Mouse (Mus musculus): ENCODE measurements around the gene Mlf1.

Gene Mlf1

DNA sequence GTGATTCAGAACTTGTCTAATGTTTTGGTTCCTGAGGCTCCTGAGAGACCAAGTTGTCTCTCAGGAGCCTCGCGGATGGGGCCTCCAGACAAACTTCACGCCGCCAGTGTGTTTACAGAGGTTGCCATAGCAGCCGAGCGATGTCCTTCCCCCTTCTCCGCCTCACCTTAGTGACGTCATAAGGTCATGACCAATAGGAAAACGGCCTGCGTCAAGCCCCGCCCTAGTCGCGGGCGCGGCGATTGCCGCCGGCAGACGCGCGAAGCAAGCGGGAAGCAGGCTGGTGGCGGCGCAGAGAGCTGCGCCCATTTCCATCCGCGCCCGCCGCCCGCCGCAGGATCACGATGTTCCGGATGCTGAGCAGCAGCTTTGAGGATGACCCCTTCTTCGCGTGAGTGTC, at the start of gene Mlf1:
Gene Mlf1, plus strand, starts transcription at position 226 of the 400 bp plus-strand sequence.
- peak; percentile 81 to 87 for DNase-seq

DNA sequence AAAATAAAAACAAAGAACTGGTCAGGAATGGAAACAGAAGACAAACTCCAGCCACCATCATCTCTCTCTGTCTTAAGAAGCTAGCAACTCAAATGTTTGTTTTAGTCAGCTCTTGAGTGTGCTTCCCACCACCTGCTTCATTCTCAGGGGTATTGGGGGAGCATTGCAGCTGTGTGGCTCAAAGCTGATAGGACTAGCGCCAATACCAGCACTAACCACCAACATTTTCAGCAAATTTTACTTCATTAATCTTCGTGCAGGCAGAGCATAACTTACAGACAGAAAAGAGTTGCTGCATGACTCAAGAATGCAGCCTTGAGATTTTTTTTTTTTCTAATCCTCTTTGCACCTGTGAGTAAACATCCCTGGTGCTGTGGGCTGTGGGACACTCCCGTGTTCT, 34.3 kb upstream of the Mlf1 start:
- no peak for DNase-seq

DNA sequence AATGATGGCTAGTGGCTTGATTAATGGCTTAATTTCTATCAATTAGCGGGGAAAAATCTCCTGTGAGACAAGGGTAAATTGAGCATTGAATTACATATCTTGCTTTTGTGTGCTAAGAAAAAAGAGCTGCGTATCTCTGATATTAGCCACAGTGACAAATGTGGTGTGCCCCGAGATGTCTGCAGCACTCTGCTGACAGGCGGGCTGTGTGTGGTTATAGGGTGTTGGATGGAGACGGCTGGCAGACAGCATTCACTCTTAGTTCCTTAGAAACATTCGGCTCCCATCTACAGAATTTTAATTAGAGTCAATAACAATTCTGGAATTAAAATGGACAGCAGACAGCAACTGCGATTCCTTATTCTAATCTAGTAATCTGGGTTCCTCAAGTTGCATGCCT, 33.0 kb upstream of the Mlf1 start:
- DNase-seq: no peak

DNA sequence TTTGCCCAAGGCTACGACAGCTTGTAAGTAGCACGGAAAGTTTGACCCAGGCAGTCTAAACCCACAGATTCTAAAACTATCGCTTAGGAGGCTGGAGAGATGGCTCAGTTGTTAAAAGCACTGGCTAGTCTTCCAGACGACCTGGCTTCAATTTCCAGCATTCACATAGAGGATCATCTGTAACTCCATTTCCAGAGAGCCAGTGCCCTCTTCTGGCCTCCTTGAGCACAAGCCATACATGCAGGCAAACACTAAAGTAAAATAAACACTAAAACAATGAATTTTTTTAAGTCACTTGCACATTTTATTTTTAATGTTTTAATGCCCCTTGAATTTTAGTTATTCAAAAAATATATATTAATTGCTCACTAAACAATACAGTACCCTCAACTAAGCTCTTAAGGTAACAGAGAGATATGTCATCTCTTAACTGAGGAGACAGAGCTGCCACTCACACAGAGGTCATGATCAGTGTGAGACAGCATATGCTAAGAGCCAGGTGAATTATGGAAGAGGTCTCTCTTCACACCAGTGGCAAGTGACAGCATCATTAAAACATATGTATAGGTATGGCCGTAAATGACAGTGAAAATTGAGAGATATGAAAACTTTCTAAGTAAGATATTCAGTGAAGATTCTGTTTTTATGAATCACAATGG, 30.8 kb upstream of the Mlf1 start:
- no peak for DNase-seq

DNA sequence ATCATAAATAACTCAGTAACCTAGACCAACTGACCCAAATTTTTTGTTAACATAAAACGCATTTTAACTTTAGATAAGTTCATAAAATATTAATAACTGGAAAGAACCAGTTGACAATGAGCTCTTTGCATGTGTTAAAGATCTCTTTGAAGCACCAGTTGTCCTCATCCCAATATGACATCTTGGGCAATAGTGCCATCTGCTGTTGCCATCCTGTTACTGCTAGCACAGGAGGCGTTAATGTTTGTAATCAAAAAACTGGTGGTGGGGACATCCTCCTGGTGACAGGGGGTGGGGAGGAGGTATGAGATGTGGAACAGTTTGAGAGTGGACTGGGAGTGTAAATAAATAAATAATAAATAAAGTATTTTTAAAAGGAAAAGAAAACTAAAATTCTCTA, 29.3 kb upstream of the Mlf1 start:
- peak; percentile 13 to 29 for DNase-seq

DNA sequence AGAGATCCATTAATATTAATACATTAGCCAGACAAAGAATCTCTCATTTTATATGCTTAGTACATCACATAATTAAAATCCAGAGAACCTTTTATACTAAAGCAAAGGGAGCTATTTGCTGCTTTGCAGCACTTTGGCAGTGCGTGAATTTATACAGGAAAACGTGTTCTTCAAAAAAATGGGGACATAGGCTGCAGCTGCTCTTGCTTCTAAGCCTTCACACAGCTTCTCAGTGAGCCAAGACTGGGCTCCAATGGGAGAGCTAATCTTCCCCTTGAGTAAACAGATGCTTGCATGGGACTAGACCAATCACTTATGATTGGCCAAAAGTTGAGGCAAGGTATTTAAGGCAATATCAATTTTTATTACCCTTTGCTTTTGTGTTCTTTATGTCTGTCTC, 27.2 kb upstream of the Mlf1 start:
- DNase-seq: no peak

DNA sequence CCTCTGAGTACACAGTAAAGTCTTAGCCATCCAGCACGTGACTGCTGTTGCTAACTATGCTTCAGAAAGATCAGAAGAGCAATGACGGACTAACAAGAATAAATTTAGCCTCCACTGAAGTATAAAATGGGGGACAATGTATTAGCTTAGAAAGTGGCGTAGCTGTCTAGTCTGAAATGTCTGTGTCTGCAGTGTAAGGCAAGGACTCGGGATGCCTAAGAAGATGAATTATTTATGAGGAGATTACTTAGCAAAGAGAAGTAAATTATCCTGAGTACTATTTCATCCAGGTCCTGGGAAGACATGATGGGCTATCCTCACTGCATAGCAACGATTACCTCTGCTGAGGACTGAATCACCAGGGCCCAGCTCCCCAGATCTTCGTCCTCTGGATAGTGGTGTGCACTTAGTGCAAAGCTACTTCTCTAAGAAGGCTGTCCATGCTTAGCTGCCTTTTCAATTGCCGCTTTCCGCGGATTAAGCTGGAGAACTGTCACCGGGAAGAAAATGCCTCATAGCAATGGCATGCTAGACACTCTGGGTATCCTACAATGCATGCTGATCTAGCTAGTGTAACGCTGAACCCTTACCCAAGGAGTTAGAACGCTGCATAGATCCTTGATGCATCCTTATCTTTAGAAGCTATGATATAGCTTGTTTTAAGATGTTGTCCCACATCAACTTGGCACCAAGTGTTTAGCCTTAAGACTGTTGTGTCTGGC, 22.3 kb upstream of the Mlf1 start:
- DNase-seq: no peak

DNA sequence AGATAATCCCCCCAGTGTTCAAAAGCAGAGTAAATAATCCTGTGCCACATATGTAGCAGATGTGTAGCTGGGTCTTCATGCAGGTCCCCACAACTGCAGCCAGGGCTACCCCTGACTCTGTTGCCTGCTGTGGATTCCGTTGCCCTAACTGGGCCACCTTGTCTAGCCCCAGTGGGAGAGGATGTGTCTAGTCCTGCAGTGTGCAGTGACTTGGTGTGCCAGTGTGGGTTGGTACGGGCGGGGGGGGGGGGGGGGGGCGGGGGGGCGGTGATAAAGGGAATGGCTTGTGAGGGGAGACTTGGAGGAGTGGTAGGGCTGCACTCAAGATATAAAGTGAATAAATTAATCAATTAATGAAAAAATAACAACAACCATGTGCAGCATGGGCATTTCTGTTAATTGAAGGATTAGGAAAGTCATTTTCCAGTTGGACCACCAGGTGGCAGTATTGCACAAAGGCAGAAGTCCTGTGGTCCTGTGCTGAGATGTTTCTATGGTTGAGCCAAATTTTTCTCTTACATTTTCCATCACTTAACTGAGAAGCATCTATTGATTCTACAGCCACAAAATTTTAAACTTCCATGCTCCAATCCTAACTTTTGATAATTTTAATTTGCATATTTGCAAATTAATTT, 21.7 kb upstream of the Mlf1 start:
- peak in 1 of 2 experiments; percentile 8 for DNase-seq

DNA sequence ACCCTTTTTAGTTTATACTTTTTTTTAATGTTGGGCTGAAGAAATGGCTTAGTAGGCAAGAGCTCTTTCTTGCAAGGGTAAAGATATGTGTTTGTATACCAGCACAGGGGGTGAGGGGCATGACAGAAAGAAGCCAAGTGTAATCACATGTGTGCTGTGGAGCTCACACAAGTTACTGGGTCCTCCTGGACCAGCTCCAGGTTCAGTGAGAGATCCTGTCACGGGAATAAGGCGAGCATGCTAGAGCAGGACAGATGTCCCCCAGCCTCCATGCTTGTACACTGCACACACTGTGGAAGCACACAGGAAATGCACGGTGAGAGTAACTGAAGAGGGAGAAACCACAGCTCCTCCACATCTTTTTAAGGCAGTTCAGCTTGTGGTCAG, 21.1 kb upstream of the Mlf1 start:
- no peak for DNase-seq

DNA sequence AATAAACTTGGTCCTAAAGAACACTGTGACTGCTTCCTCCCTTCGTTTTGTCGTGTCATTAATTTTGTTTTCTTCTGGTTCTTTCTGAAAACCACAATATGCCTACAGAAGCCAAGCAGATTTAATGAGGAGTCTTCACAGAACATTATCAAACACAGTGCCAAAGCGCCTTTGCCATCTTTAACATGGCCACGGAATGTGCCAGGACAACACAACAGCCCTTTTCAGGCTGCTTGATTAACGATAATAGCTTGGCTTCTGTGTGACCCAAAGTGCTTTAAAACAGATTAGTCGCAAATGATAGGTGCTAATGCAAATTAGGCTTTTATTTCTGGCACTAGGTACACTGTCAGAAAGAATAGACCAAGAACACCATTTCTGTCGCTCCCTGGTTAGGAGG, 15.5 kb upstream of the Mlf1 start:
- no peak for DNase-seq

DNA sequence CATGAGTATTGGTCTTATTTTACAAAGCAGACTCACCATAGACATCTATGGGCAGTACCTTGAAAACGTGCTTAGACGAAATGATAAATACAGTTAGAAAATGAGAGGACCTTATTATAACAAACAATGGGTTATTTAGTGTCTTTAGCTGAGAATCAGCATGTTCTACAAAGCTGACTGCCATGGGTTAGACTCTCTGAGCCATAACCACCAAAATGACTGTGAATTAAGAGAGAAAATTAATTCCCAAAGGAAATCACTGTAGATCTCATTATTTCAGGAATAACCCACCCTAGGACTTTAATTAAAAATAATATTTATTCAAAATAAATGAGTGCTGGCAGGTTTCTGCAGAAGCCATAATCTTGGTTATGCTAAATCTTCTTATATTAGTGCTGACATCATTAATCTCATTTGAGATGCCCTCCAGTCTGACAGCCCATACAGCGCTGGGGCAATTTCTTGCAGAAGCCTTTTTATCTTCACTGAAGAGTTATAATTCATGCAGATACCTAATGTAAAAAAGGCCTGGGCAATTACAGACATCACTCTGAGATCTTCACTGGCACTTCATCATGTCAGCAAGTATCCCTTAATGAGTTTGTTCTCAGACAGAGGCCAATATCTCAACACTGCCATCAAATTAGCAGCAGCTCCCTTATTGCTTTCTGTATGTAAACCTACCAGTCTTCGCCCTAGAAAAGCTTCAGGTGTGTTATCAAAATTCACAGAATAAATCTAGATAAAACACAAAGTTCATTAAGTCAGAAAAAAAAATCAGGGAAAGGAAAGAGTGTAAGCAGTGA, 7.6 kb upstream of the Mlf1 start:
- no peak for DNase-seq

DNA sequence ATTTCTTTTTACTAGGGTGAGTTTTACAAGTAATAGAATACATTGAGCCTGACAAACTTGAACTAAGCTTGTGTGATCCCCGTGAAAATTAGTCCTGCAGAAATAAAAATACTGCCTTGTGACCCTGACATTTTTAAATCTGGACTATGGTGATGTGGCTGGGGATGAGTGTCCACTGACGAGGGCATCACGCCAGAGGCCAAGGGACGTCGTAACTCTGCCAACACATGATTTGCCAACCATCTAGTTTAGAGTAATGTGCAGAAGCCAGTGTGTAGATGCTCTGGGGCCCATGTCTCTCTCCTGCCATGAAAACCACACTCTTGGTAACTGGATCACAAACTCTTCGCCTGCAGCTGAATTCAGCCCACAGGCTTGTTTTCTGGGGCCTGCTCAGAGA, 6.4 kb upstream of the Mlf1 start:
- no peak for DNase-seq

DNA sequence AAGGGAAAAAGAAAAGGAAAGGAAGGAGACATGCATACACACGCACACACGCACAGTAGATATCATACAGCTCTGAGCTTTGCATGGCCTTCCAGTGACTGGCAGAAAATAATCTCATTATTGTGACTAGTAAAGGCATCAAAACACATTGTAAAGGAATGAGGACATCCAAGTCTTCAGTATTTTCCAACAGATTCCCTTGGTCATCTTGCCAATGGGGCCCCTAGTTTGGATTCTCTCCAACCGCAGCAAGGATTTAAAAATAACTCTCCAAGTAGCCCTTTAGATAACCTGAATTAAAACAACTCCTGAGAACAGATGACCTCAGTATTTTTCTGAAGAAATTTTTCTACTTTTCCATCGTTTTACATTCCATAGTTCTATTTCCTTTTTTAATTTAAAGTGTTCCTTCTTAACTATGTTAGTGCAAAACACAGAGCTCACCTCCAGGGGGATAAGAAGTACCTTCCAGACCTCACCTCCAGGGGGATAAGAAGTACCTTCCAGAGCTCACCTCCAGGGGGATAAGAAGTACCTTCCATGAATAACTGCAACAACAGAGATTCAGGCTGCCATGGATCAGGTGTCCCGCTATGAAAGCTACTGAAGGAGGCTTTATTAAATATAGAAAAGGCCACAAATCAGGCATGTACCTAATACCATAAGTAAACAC, 4.4 kb upstream of the Mlf1 start:
- no peak for DNase-seq

DNA sequence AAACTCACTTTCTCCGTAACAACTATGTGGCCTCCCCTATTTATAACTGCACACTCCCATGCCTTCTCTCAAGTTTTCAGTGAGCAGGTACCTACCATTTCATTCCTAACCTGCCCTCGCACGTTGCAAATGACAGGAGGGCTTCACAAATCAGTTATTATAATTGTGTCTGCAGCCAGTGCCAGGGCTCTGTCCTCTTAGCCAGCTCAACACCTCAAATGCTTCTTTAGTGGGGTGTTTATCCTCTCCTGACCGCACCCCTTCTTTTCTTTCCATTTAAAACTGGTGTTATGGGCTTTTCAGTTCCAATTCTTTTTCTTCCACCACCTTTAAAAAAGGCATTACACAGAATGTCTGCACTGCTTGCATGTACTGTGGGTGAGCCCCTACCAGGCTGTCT, 1.7 kb upstream of the Mlf1 start:
- no peak for DNase-seq

DNA sequence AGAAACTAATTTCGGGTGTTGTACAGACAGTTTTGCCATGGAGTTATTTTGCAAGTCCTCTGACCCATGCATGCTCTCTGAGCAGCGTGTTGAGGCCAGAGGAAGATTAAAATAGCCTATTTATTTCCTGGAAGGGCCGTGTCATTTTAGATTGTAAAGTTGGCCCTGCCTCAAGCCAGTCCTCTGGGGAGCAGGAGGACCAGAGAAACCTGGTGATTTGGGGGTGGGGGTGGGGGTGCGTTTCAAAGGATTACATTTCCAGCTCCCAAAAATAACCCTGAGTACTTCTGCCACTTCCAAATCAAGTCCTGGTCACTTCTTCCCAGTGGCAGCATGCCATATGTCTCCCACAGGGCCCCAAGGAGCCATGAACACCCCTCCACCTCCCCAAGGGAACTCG, 1.1 kb upstream of the Mlf1 start:
- DNase-seq: no peak

DNA sequence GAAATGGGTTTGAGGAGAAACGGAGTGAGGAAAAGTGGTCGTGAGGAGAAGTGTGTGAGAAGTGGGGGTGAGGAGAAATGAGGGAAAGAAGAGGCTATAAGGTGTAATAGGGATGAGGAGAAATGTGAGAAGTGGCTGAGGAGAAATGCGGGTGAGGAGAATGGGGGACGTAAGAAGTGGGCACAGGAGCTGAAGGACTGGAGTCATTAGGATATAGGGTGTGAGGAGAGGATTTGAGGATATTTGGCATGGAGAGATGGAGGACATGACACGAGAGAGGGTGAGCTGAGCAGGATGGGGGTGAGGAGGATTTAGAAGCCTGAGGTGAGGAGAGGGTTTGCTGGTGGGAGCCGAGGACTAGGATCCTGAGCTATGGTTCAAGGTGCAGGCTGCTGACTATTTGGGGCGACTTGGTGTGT, 472 bp downstream of the Mlf1 start:
- DNase-seq: no peak

DNA sequence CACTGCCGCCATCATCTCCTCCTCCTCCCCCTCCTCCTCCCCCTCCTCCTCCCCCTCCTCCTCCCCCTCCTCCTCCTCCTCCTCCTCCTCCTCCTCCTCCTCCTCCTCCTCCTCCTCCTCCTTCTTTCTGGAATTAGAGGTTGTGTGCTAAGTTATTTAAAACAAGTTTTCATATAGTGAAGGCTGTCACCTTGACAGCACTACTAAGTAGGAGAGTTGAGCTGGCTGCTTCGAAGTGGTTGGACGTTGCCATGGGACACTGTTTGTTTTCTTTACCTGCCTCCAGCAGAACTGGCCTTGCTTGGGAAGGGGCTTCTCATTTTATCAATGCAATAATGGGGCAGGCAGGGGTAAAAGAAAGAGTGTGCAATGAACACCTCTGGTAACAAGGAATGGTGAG, 1.2 kb downstream of the Mlf1 start, which contains the start of gene Gm17402:
Gene Gm17402, minus strand, starts transcription at position 101 of the 400 bp plus-strand sequence.
- DNase-seq: no peak

DNA sequence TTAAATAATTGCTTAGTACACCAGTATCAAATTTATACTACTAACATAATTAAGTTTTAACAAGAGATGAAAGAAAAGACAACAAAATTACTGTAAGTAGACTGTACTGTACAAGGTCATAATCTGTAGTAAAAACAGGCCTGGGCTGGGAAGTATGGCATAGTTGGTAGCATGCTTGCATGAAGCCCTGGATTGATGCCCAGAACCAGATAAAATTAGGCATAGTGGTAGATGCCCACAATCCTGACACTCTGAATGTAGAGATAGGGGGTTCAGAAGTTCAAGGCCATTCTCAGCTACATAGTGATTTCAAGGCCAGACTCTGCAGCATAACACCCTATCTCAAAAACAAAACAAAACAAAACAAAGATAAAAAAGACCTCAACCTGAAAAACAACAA, 4.3 kb downstream of the Mlf1 start:
- DNase-seq: no peak

DNA sequence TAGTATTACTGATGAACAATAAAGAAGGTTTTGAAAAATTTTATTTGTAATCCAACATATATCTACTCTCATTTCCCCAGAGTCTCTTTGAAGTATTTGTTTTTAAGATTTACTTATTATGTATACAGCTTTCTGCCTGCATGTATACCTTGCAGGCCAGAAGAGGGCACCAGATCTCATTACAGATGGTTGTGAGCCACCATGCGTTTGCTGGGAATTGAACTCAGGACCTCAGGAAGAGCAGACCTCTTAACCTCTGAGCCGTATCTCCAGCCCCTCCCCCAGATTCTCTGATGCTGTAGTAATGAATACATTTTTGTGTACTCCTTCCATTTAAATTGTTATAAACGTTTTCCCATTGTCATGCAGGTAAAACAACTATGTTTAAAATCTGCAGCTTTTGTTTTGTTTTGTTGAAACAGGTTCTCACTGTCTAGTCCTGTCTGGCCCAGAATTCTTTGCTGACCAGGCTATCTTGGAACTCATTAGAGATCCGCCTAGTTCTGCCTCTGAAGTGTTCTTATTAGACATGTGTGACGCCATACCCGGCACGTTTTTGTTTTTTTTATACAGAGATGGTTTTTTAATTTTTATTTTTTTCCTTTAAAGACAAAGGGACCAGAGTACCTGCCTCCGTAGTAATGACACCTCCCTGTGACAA, 55.6 kb downstream of the Mlf1 start:
- no peak for DNase-seq

DNA sequence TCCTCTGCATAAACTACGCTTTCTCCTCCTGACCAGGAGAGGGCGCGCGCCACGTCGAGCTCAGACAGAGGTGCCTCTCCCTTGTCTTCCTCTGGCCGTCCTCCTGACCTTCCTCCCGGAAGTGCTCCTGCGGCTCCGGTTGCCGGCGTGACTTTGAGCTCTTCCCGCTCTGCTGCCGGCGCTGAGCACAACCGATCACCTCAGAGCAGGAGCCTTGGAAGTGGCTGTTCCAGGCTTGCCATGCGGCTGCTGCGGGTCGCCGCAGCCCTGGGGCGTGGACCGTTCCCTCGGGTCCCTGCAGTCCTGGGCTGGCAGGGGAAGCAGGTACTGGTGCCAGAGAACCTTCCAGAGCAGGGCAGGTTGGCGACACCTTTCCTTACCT, 56.1 kb downstream of the Mlf1 start, which contains the start of gene Gfm1:
Gene Gfm1, plus strand, starts transcription at position 98 of the 382 bp plus-strand sequence.
- DNase-seq: peak; percentile 87 to 90

DNA sequence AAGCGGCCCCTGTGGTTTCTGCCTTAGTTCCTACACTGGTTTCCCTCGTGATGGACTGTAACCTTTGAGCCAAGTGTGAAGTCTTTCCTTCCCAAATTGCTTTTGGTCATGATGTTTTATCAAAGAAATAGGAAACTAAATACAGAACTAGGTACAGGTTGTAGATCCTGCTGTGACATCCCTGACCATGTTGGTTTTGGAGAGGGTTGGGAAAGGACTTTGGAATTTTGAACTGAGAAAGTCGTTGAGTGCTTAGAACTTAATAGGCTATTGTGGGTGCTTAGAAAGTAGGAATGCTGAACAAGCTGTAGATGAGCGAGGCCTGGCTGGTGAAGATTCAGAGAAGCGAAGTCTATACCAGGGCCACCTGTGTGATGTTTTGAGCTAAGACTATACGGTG, 60.1 kb downstream of the Mlf1 start:
- DNase-seq: no peak

DNA sequence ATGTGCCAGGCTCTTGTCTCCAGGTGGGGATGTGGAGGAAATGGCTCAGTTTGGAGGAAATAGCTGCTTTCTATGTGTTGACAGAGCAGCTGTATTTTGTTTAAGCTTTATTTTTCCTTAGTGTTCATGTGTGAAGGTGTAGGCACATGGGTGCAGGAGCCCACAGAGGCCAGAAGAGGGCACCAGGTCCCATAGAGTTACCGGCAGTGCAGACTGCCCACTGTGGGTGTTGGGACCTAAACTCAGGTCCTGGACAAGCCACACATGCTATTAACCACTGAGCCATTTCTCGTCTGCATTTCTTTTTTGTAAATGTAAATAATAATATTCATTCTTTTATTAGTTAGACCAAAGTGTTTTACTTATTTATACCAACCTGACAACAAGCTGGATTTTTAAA, 73.2 kb downstream of the Mlf1 start:
- no peak for DNase-seq
